Comparison of ENCODE assay signal across 7 mouse cellular contexts in the genomic region with DNA sequence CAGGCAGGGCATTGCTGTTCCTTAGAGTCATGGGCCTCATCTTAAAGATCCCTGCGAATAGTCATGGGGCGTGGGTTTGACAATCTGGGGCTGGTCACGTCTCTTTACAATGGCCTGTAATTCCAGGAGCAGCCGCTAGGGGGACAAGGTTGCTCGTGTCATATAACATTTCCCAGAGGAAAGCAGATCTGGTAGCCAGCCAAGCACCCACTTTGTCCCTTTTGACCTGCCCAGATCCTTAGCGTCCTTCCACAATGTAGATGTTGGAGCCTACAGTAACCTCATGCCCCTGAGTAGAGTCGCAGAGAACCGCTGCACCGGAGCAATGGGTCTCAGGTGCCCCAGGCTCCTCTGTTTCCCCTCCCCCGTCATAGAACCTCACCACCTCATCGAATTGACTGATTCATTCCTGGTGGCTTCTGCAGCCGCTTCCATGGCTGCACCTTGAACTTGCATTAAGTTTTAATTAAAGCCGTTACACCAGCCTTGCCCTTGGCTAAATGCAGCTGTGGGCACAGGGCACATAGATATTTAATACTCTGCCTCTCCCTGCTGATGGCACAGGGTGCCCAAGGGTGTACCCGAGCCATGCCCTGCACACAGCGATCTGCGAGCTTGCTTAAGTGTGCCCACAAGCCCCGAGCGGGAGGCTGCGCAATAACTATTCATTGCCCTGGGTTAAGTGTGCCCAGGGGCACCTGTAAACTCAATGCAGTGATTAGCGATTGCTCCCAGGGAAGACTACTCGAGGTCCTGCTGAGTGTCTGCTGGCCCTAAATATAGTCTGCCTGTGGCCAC. TPM values are rescaled to one million over a fixed set of nuclear protein-coding genes. Genes with fewer than 3 reads are reported as not detected.
DNase-seq lines count a peak whose midpoint lies in the region; ATAC-seq lines count a peak whose summit lies in the region.

No protein-coding gene starts in this region.

- no peak overlapping the region for H3K27ac ChIP-seq in hindbrain, embryonic 14.5 days

- H3K4me2 ChIP-seq in hindbrain, embryonic 14.5 days (replicated peaks) = peak overlapping the region; percentile 23; the same call in 1 of the 2 replicates

- no peak overlapping the region for H3K4me3 ChIP-seq in hindbrain, embryonic 14.5 days (replicated peaks; ENCODE audit: low read length)

- peak; percentile 34; the same call in 1 of the 2 replicates for ATAC-seq in hindbrain, embryonic 14.5 days (ENCODE audit: low FRiP score)

- 27% methylated on average over 21 of the region's 21 CpGs for WGBS in hindbrain, embryonic 14.5 days

- no peaks in the 10 kb centered on the region for H3K36me3 ChIP-seq in hindbrain, embryonic 14.5 days (replicated peaks; ENCODE audit: control insufficient read depth, insufficient read depth)

- DNase-seq in adipocyte (ENCODE audit: low spot score) = peak; percentile 44
- DNase-seq in cerebellum, adult 8-10 months = peak; percentile 67
- peak; percentile 72 for DNase-seq in forelimb bud, embryonic 11.5 days (ENCODE audit: low read depth, low spot score)
- DNase-seq in hindbrain, embryonic 14.5 days (ENCODE audit: low spot score) = peak; percentile 79
- DNase-seq in layer of hippocampus, postnatal 25 days (ENCODE audit: extremely low spot score in 1 of 2, low spot score in 1 of 2) = peak; percentile 38 to 75
- peak; percentile 64 to 80 for DNase-seq in lung, postnatal 4 days
- DNase-seq in right cerebral cortex, postnatal 10 days (ENCODE audit: low spot score in 2 of 2) = peak; percentile 46 to 64

- H3K9me3 ChIP-seq in hindbrain, embryonic 14.5 days (ENCODE audit: control insufficient read depth, low read length) = no peaks in the 10 kb centered on the region

- no peaks in the 10 kb centered on the region for H3K27me3 ChIP-seq in hindbrain, embryonic 14.5 days (ENCODE audit: control insufficient read depth, insufficient read depth, low read length)

- H3K9ac ChIP-seq in hindbrain, embryonic 14.5 days = no peak overlapping the region

- H3K4me1 ChIP-seq in hindbrain, embryonic 14.5 days (replicated peaks; ENCODE audit: control insufficient read depth, insufficient read depth, low read length) = peaks cover 5% of the 10 kb centered on the region; the same call in 1 of the 2 replicates

RNA-seq across cellular contexts. Expression of gene Gm572, which starts 19.2 kb away (rescaled TPM):
- polyA plus RNA-seq in hindbrain, embryonic 14.5 days (2014; fragmentation: Nextera tagmentation; extraction: Ambion mirVana) = not detected in 2 replicates
- total RNA-seq in layer of hippocampus, postnatal 25 days (2021) = not detected

RNA-seq across cellular contexts. Expression of gene Tardbp, which starts 35.5 kb away (rescaled TPM):
- polyA plus RNA-seq in hindbrain, embryonic 14.5 days (2014; fragmentation: Nextera tagmentation; extraction: Ambion mirVana) = 80.4 and 91.1 TPM in 2 replicates
- total RNA-seq in layer of hippocampus, postnatal 25 days (2021) = 100 to 1,000 TPM; 188 to 216 TPM
